Mouse (Mus musculus) liver, adult (tissue): ENCODE results near the gene Hivep3.

ENCODE experiments used
- GATA4 ChIP-seq: IDR thresholded peaks from 2 replicates; pipeline ENCODE4 v1.6.1; 2014; ENCODE audit warnings: mild to moderate bottlenecking, low read length; ENCODE audit not compliant: insufficient replicate concordance

Hivep3 gene

GRCm38 (mm10) chr4:120168346-120168745 lies 434.8 kb downstream of the Hivep3 start:
- TF ChIP-seq GATA4: no peak

- no peak for TF ChIP-seq GATA4
These were observed 436.9 kb downstream of the Hivep3 start for GRCm38 (mm10) chr4:120170387-120170936.

GRCm38 (mm10) chr4:120172050-120172684 lies 438.6 kb downstream of the Hivep3 start:
- no peak for TF ChIP-seq GATA4

GRCm38 (mm10) chr4:120179123-120179522 lies 445.5 kb downstream of the Hivep3 start:
- no peak for TF ChIP-seq GATA4

GRCm38 (mm10) chr4:120180535-120180934 lies 447.0 kb downstream of the Hivep3 start:
- TF ChIP-seq GATA4: no peak

GRCm38 (mm10) chr4:120184374-120184991 lies 450.9 kb downstream of the Hivep3 start:
- no peak for TF ChIP-seq GATA4

- no peak for TF ChIP-seq GATA4
These were observed 452.9 kb downstream of the Hivep3 start for GRCm38 (mm10) chr4:120186441-120186840.

GRCm38 (mm10) chr4:120186934-120187333 lies 453.4 kb downstream of the Hivep3 start:
- TF ChIP-seq GATA4: no peak
